Mouse (Mus musculus): ENCODE results near the gene AA986860.

Gene AA986860

DNA sequence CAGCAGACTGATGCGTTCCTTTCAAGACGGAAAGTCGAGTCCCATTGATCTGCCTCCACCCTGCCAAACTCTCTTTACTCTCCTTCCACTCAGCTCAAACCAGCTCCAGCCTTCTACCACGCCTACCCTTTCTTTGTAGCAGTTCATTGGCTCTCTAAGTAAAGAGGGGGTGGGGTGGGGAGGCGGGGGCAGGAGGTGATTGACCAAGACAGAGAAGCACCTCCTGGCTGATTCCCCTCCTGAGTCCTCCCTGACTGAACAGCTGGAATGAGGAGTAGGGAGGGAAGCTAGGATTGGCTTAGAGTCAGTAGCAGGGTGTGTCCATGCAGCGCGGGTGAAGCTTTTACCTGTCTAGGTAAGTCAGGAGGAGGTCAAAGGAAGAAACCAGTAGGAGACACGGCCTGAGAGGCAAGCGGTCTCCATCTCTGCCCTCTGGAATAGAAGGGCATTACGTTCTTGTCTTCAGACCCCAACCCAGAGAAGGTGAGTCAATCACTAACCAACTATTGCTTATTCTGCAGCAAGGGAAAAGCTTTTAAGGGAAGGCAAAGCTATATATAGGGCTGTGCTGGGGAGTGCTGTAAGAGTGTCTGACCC lies at the start of gene AA986860:
Gene AA986860 (plus strand): TSS at position 236 of the 597 bp plus-strand sequence.
- DNase-seq, result peak; percentile 55 to 67

DNA sequence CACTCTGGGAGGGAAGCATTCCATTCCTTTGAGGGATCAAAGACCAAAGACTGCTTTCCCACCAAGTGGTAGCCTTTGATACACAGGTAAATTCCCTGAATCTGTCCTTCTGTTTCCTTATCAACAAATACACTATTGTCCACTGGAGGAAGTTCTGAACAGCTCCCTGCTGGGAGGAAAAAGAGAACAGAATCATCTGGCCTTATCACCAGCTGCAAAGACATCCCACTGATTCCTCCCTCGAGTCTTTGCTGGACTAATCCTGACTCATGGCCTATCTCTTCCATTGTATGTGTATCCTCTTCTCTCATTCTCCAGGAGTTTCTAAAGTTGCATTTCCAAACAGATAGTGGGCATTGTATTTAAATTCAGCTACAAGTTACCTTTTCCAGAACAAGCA lies 47.9 kb upstream of the AA986860 start:
- DNase-seq, result no peak

DNA sequence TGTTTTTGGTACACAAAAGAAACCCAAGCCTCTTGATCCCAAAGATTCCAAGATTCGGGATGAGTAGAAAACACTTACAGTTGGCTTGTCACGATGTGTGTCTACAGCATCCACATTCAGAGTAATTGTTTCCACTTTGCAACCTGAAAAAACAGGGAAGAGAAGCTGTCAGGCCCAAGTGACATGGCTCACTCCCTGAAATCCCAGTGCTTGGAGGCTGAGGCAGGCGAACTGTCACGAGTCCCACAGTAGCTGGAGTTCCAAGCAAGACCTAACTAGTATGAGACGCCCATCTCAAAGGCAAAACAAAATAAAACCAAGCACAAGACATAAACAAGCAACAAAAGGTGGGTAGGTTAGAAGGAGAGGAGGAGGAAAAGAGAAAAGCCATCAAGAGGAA lies 33.2 kb upstream of the AA986860 start:
- no peak for DNase-seq

DNA sequence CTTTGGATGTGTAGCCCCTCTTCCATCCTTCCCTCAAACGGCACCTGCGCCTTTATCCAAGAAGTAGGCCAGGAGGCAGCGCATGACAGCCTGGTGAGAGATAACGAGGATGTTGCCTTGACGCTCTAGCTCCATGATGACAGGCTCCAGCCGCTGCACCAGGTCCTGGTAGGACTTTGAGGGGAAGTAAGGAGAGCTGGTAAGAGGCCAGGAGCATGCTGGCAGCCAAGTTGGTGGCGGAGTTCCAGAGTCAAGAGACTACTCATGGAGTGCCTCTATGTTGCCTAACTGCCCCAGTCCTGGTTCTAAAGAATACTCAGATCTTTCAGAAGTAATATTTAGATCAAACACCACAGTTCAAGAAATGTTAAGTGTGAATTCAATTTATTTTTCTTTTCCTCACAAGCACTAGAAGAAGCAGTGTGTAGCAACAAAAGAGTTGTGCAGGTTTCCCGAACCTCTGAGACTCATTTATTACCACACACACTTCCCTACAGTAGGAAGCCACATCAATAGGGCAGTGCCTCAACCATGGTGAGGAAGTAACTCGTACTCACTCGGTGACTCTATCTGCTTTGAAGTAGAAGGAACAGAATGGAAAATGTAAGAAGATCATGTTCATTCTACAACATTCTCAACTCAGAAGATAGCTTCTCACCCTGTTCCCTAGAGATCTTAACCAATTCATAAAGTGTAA lies 31.7 kb upstream of the AA986860 start:
- peak; percentile 75 to 84 for DNase-seq

GRCm38 (mm10) chr1:130701976-130702375 lies 29.8 kb upstream of the AA986860 start:
- no peak for DNase-seq

GRCm38 (mm10) chr1:130703613-130704012 lies 28.2 kb upstream of the AA986860 start:
- peak; percentile 25 to 64 for DNase-seq

DNA sequence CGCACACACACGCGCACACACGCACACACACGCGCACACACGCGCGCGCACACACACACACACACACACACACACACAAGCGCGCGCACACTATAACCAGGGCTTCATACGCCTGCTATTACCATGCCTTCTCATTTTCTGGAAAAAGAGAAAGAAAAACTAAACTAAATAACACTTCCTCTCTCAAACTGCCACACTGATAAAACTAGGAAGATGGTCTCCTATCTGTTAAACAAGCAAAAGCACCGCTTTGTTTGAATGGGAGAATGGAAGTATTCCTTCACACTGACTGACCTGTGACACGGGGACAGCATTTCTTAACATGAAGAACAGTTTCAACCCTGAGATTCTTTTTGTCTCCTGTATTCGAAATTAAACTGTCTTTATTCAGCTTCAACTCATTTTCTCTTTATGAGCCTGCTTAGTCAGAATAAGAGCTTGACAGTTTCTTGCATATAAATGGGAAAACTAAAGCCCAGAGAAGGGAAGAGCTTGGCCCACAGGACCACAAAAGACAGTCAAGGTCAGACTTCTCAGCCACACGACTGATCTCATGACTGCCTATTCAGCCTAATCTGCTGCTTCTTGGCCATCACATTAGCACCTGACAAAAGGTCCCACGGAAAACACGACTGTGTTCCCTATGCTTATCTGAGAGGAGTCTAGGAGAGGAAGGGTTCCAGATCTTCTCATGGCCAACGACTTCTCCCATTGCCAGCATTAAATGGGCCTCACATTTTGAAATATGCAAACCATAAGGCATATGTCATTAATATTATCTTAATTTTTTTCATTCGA lies 21.3 kb upstream of the AA986860 start:
- DNase-seq, result no peak

DNA sequence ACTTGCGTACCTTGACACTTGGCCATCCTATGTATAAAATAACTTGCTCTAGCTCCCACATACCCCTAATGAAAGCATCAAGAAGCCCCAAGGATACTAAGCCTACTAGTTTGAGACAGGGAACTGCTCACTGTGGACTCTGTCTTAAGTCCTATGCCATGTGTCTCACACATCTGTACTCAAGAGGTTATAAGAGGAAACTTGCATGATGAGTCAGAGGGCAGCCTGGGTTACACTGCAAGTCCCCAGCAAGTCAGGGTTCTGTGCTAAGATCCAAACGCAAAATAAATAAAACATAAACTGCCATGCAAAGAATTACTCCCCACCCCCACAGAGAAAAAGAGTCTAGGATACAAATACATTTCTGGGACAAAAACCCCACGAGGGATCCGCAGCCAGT lies 17.7 kb upstream of the AA986860 start:
- no peak for DNase-seq

GRCm38 (mm10) chr1:130715561-130716217 lies 16.1 kb upstream of the AA986860 start, which contains the start of gene Gm29427:
Gene Gm29427, minus strand, starts transcription at chr1:130715799.
- peak; percentile 94 to 97 for DNase-seq

- peak in 1 of 2 experiments; percentile 42 for DNase-seq
Measured at GRCm38 (mm10) chr1:130716218-130716512, 15.6 kb upstream of the AA986860 start.

- no peak for DNase-seq
Measured at GRCm38 (mm10) chr1:130716513-130717290, 15.1 kb upstream of the AA986860 start.

DNA sequence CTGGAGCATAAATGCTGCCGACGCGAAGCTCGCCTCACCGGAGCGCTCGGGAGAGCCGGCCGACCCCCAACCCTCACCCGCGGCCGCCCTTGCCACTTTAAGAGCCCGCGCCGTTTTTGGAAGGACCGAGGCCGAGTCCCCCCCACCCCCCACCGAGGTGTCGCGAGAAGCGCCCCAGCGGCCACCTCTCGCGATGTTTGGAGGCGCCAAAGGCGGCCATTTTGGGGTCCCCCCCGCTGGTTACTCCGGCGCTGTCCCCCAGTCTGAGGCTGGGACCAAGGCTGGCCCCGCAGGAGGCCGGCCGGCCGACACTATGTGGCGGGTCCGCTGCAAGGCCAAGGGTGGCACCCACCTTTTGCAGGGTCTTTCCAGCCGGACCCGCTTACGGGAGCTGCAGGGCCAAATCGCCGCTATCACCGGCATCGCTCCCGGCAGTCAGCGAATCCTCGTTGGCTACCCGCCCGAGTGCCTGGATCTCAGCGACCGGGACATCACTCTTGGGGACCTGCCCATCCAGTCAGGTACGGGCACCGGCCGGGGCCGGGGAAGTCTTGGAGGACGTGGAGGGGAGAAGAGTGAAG lies 14.4 kb upstream of the AA986860 start, which contains the start of gene Yod1:
Gene Yod1 (plus strand): TSS at position 37 of the 581 bp plus-strand sequence.
- DNase-seq, result peak; percentile 93

GRCm38 (mm10) chr1:130724206-130724605 lies 7.6 kb upstream of the AA986860 start:
- DNase-seq, result no peak

DNA sequence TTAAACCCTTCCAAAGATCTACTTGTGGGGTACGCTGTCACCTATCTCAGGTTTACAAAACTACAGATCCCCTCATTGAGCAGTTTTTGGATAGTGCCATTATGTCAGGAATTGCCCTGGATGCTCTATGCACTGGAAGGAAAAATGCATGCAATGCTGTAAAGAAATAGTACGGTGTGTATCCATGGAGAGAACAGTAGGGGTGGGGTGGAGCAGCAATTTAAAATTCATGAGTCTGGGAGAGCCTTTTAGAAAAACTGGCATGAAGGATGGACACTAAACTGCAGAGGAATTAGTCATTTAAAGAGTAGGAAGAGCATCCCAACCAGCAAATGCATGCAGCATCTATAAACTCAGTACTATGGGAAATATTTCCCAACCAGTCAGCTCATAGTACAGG lies 5.4 kb upstream of the AA986860 start:
- DNase-seq, result no peak

DNA sequence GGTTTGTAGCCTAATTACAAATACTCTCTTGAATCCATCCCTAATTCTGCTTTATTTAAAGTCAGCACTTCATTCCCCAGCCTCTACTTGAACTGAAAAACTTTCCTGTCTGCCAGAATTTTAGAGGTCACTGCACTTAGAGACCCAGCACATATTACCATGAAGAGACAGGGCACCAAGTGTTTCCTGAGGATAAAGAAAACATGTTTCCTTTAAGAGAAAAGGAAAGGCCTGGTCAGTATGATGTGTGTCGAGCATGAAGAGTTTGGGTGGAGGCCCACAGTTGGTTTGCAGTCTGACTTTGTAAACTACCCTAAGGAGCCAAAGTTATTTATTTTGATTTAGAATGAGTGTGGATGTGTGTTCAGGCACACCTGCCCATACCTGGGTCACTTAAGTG lies 3.7 kb upstream of the AA986860 start:
- DNase-seq, result no peak

DNA sequence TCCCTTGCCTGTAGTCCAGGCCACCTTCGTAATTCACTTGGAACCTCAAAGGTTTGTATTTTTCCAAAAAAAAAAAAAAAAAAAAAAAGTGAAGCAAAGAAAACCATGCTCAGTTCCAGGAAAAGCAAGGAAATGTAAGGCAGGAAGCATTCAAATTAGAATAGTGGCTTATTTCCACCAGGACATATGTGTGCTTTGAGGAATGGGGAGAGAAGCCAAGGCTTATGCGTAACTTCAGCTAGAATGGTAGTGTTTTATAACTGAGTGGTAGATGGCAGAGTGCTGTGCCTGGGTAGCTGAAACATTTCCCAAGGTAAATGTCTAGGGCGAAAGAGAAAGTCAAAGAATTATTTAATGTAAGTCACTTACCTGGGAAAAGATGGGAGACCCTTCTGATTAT lies 3.1 kb upstream of the AA986860 start:
- no peak for DNase-seq

GRCm38 (mm10) chr1:130729153-130729552 lies 2.6 kb upstream of the AA986860 start, which contains the start of gene Pfkfb2:
Gene Pfkfb2, minus strand, starts transcription at chr1:130729253.
- no peak for DNase-seq

DNA sequence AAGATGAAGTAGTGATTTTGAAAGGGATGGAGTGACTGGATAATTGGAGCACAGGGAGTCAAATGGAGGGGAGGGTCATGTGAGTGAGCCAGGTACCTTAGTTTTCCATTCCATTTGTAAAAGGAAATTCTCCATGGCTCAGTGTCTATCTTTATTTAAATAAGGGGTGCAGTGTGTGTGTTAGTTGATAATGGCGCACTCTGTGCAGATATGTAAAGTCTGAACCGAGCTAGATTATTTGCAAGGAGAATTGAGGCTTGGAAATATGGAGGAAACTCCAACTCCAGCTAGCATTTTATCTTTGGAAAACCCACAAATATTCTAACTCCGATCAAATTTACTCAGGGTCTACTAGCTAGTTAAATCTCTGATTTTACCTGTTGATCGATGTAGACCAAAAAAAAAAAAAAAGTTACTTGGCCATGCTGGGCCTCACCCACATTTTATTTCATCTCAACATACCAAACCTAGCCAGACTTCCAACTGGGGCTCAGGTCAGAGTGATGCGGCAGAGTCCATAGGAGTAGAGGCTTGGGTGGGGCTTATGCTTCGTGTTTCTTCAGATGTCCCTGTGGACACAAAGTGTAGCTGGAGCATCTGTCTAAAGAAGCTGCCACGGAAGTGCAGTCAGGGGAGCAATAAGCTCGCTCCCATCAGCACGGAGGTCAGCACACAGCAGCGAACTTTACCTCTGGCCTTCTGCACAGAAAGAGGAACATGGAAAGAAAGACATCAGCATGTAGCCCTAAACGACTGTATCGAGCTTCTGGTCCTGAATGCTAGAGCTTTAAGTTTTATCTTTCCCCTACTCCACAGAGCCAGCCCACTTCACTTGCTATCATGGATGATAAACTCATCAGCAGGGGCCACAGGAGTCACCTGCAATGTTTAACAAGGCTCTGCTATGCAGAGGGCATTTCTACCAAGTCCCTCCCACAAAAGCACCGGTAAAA lies 1.2 kb downstream of the AA986860 start:
- DNase-seq, result no peak

DNA sequence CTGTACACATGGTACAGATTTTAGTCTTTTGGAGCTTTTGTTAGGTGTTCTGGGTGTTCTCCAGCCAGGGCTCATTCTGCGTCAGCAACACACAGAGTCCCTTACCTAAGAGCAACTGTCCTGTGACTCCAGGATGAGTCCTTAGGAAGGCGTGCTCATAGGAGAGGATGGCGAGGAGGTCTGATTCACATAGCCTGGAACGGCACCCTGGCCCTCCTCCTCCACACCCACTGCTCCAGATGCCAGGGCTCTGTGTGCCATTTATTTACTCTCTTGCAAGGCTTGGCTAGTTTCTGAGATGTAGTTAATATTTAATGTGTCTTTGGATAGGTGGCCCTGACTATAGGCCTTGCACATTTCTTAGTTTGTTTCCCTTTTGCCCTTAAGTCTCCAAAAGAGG lies 1.9 kb downstream of the AA986860 start:
- DNase-seq, result peak; percentile 54 to 77

DNA sequence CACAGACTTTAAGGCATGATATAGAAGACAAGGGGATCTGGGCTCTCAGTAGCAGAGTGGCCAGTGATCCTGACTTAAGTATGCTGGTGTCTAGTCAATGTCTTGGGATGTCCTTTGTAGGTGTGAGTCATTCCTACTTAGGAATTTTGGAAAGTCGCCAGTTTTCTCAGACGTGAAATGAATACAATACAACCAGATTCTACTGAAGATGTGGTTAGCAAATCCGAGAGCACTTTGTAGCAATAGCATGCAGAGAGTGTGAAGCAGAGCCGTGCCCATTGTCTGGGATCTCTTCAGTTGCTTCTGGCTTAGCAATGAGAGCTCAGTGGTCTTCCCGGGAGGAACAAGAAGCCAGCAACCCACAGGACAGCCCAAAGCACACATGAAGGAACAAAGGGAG lies 2.7 kb downstream of the AA986860 start:
- DNase-seq, result no peak

GRCm38 (mm10) chr1:130734852-130735251 lies 3.1 kb downstream of the AA986860 start:
- no peak for DNase-seq

All from lung, postnatal 4 days (tissue).